ENCODE assay signal across 8 mouse cellular contexts in the genomic region with DNA sequence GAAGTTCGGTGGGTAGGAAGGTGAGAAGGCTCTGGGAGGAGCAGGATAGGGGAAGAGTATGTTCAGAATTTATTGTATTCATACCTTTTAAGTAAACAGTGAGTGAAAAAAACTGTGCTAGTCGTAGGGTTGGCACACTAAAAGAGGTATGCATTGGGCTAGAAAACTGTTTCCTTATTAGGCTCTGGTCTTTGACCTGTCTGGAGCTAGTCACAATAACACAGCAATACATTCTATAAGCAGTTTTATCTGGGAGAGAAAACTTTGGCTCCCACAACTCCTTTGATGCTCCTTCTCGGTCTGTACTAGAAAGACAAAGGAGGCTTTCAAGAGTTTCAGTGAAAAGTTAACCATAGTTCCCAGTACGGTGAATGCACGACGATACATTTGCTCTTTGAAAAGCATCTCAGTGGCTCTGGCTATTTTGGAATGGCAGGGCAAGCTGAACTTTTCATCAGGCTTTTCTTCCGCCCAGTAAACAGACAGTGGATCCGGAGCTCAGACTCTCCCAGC. TPM values are rescaled to one million over a fixed set of nuclear protein-coding genes. Genes with fewer than 3 reads are reported as not detected.
A peak's percentile ranks its signal among the peaks of the same experiment; 100 is the strongest.
DNase-seq lines count a peak whose midpoint lies in the region; ATAC-seq and TF ChIP-seq lines count a peak whose summit lies in the region.

No protein-coding gene starts in this region.

- H3K4me2 ChIP-seq in kidney, embryonic 15.5 days, result peak overlapping the region; percentile 61
- peak overlapping the region; percentile 51 for H3K4me2 ChIP-seq in hindbrain, embryonic 14.5 days (replicated peaks)
- peak overlapping the region; percentile 53 for H3K4me2 ChIP-seq in midbrain, embryonic 14.5 days (ENCODE audit: low read length)

- TF ChIP-seq POLR2A in bone marrow macrophage, adult 2 months (IDR thresholded peaks at IDR 0.05; ENCODE audit: borderline replicate concordance, low read depth, low read length), result no peak

- no peaks in the 10 kb centered on the region for H3K4me1 ChIP-seq in kidney, embryonic 15.5 days
- peaks cover 3% of the 10 kb centered on the region; the same call in 1 of the 2 replicates for H3K4me1 ChIP-seq in bone marrow macrophage, adult 2 months (ENCODE audit: control insufficient read depth, insufficient read depth, low read length)
- H3K4me1 ChIP-seq in hindbrain, embryonic 14.5 days (replicated peaks; ENCODE audit: control insufficient read depth, insufficient read depth, low read length), result no peaks in the 10 kb centered on the region
- H3K4me1 ChIP-seq in midbrain, embryonic 14.5 days (ENCODE audit: control insufficient read depth, insufficient read depth, low read length), result no peaks in the 10 kb centered on the region

- no peak overlapping the region for H3K27ac ChIP-seq in kidney, embryonic 15.5 days
- H3K27ac ChIP-seq in bone marrow macrophage, adult 2 months (ENCODE audit: insufficient read depth, low read depth, low read length), result 0 out of 2 replicates have a peak overlapping the region, but pooled peaks have one; percentile 6
- H3K27ac ChIP-seq in hindbrain, embryonic 14.5 days, result 0 out of 2 replicates have a peak overlapping the region, but pooled peaks have one; percentile 41
- H3K27ac ChIP-seq in midbrain, embryonic 14.5 days (replicated peaks; ENCODE audit: low read depth, low read length), result no peak overlapping the region

- no peak for DNase-seq in kidney, postnatal 4 days
- DNase-seq in hindbrain, embryonic 14.5 days (ENCODE audit: low spot score), result no peak
- DNase-seq in midbrain, embryonic 14.5 days, result no peak
- no peak for DNase-seq in gastrocnemius, postnatal 10 days
- DNase-seq in cerebellum, postnatal 4 days (ENCODE audit: low spot score in 2 of 2), result no peak
- DNase-seq in thymus, postnatal 25 days, result no peak

- no peaks in the 10 kb centered on the region for H3K27me3 ChIP-seq in kidney, embryonic 15.5 days
- H3K27me3 ChIP-seq in hindbrain, embryonic 14.5 days (ENCODE audit: control insufficient read depth, insufficient read depth, low read length), result no peaks in the 10 kb centered on the region
- no peaks in the 10 kb centered on the region for H3K27me3 ChIP-seq in midbrain, embryonic 14.5 days (ENCODE audit: control insufficient read depth, insufficient read depth, low read length)

- WGBS in kidney, embryonic 15.5 days, result 23% methylated on average over 8 of the region's 8 CpGs
- 23% methylated on average over 8 of the region's 8 CpGs for WGBS in hindbrain, embryonic 14.5 days
- WGBS in midbrain, embryonic 14.5 days, result 30% methylated on average over 8 of the region's 8 CpGs

- no peak for TF ChIP-seq CTCF in bone marrow macrophage, adult 2 months (IDR thresholded peaks at IDR 0.05; ENCODE audit: low read depth, low read length)

- no peak overlapping the region for H3K9ac ChIP-seq in kidney, embryonic 15.5 days
- H3K9ac ChIP-seq in hindbrain, embryonic 14.5 days, result 0 out of 2 replicates have a peak overlapping the region, but pooled peaks have one; percentile 66
- H3K9ac ChIP-seq in midbrain, embryonic 14.5 days (replicated peaks; ENCODE audit: low read length), result no peak overlapping the region; the same call in 1 of the 2 replicates

- ATAC-seq in kidney, embryonic 15.5 days (replicated peaks; ENCODE audit: low FRiP score), result no peak; the same call in 1 of the 2 replicates
- no peak for ATAC-seq in hindbrain, embryonic 14.5 days (ENCODE audit: low FRiP score)
- no peak for ATAC-seq in midbrain, embryonic 14.5 days (ENCODE audit: low FRiP score, low TSS enrichment)

- H3K9me3 ChIP-seq in kidney, embryonic 15.5 days (replicated peaks), result no peaks in the 10 kb centered on the region
- H3K9me3 ChIP-seq in hindbrain, embryonic 14.5 days (ENCODE audit: control insufficient read depth, low read length), result no peaks in the 10 kb centered on the region
- H3K9me3 ChIP-seq in midbrain, embryonic 14.5 days (ENCODE audit: control insufficient read depth, low read length), result no peaks in the 10 kb centered on the region

- H3K4me3 ChIP-seq in kidney, embryonic 15.5 days (replicated peaks), result peak overlapping the region; percentile 59
- peak overlapping the region; percentile 94 for H3K4me3 ChIP-seq in bone marrow macrophage, adult 2 months (ENCODE audit: insufficient read depth, low read length)
- H3K4me3 ChIP-seq in hindbrain, embryonic 14.5 days (replicated peaks; ENCODE audit: low read length), result peak overlapping the region; percentile 57
- H3K4me3 ChIP-seq in midbrain, embryonic 14.5 days (replicated peaks; ENCODE audit: low read depth, low read length), result peak overlapping the region; percentile 50

- H3K36me3 ChIP-seq in kidney, embryonic 15.5 days, result no peaks in the 10 kb centered on the region
- H3K36me3 ChIP-seq in hindbrain, embryonic 14.5 days (replicated peaks; ENCODE audit: control insufficient read depth, insufficient read depth), result no peaks in the 10 kb centered on the region
- H3K36me3 ChIP-seq in midbrain, embryonic 14.5 days (ENCODE audit: control insufficient read depth, insufficient read depth, low read length), result no peaks in the 10 kb centered on the region

RNA-seq across cellular contexts. Expression of a gene that starts 0.6 kb away (rescaled TPM):
- 1.4 and 2.2 TPM in 2 replicates for polyA plus RNA-seq in kidney, embryonic 15.5 days (2015; fragmentation: Nextera tagmentation; extraction: Ambion mirVana)
- polyA plus RNA-seq in bone marrow macrophage, adult 2 months (2012; ENCODE audit: insufficient read depth, insufficient read length, missing spikeins), result 0.84 and 0.92 TPM in 2 replicates
- 7.0 and 7.2 TPM in 2 replicates for polyA plus RNA-seq in hindbrain, embryonic 14.5 days (2014; fragmentation: Nextera tagmentation; extraction: Ambion mirVana)
- polyA plus RNA-seq in midbrain, embryonic 14.5 days (2014; fragmentation: Nextera tagmentation; extraction: Ambion mirVana), result 3.6 and 5.0 TPM in 2 replicates
- total RNA-seq in gastrocnemius, postnatal 10 days (2021), result 1 to 10 TPM; 3.1 to 3.4 TPM

RNA-seq across cellular contexts. Expression of a gene that starts 11.6 kb away (rescaled TPM):
- not detected in 2 replicates for polyA plus RNA-seq in kidney, embryonic 15.5 days (2015; fragmentation: Nextera tagmentation; extraction: Ambion mirVana)
- not detected in 2 replicates for polyA plus RNA-seq in bone marrow macrophage, adult 2 months (2012; ENCODE audit: insufficient read depth, insufficient read length, missing spikeins)
- not detected in 2 replicates for polyA plus RNA-seq in hindbrain, embryonic 14.5 days (2014; fragmentation: Nextera tagmentation; extraction: Ambion mirVana)
- polyA plus RNA-seq in midbrain, embryonic 14.5 days (2014; fragmentation: Nextera tagmentation; extraction: Ambion mirVana), result 0.45 TPM in 1 of 2 replicates, not detected in the other
- not detected for total RNA-seq in gastrocnemius, postnatal 10 days (2021)

RNA-seq across cellular contexts. Expression of a gene that starts 15.3 kb away (rescaled TPM):
- 0.27 TPM in 1 of 2 replicates, not detected in the other for polyA plus RNA-seq in kidney, embryonic 15.5 days (2015; fragmentation: Nextera tagmentation; extraction: Ambion mirVana)
- polyA plus RNA-seq in bone marrow macrophage, adult 2 months (2012; ENCODE audit: insufficient read depth, insufficient read length, missing spikeins), result not detected in 2 replicates
- not detected in 2 replicates for polyA plus RNA-seq in hindbrain, embryonic 14.5 days (2014; fragmentation: Nextera tagmentation; extraction: Ambion mirVana)
- not detected in 2 replicates for polyA plus RNA-seq in midbrain, embryonic 14.5 days (2014; fragmentation: Nextera tagmentation; extraction: Ambion mirVana)
- total RNA-seq in gastrocnemius, postnatal 10 days (2021), result not detected

Comparison
In these comparisons a context has a peak if more than half of its experiments do, and no peak if none do; other contexts are left out.
1. H3K27ac ChIP-seq: peak in bone marrow macrophage, adult 2 months (single experiment) and hindbrain, embryonic 14.5 days (single experiment); none in kidney, embryonic 15.5 days (single experiment) and midbrain, embryonic 14.5 days (single experiment).
2. Peak in every context shown above with its lines, with median percentiles within 50 percentile points of each other: H3K4me2 ChIP-seq and H3K4me3 ChIP-seq.